Mouse (Mus musculus): ENCODE data around the gene Retreg2. TPM values are rescaled to one million over a fixed set of nuclear protein-coding genes. Genes with fewer than 3 reads are reported as not detected.

The Retreg2 gene
- polyA plus RNA-seq, 1 experiment from 2014 or later = 30.4 TPM

- Histone ChIP-seq H3K4me3 (ENCODE audit: low read depth, low read length) (no peak overlapping the region), H3K36me3 (ENCODE audit: control insufficient read depth, insufficient read depth, low read length) (no peaks in the 10 kb centered on the region), H3K4me1 (replicated peaks; ENCODE audit: control insufficient read depth, insufficient read depth) (no peaks in the 10 kb centered on the region), H3K27ac (replicated peaks) (no peak overlapping the region), H3K27me3 (ENCODE audit: control insufficient read depth, insufficient read depth, low read length) (no peaks in the 10 kb centered on the region), H3K9ac (ENCODE audit: low read length) (no peak overlapping the region), H3K4me2 (replicated peaks; ENCODE audit: low read depth) (no peak overlapping the region), H3K9me3 (ENCODE audit: control insufficient read depth, low read length) (no peaks in the 10 kb centered on the region)
- WGBS = 69% methylated on average over 5 of the region's 5 CpGs
- TF ChIP-seq EP300 (optimal IDR thresholded peaks at IDR 0.05) = no peak
- TF ChIP-seq CTCF (IDR thresholded peaks at IDR 0.05; ENCODE audit: low read depth) = no peak
- DNase-seq (ENCODE audit: low spot score) (no peak), ATAC-seq (ENCODE audit: low FRiP score, low TSS enrichment) (no peak)
Observed at GRCm38 (mm10) chr1:75159540-75160255, 17.1 kb downstream of the Retreg2 start.

GRCm38 (mm10) chr1:75160256-75160617 lies 17.7 kb downstream of the Retreg2 start:
- Histone ChIP-seq H3K36me3 (ENCODE audit: control insufficient read depth, insufficient read depth, low read length) (no peaks in the 10 kb centered on the region), H3K4me3 (ENCODE audit: low read depth, low read length) (no peak overlapping the region), H3K4me1 (replicated peaks; ENCODE audit: control insufficient read depth, insufficient read depth) (no peaks in the 10 kb centered on the region), H3K9ac (ENCODE audit: low read length) (no peak overlapping the region), H3K27me3 (ENCODE audit: control insufficient read depth, insufficient read depth, low read length) (no peaks in the 10 kb centered on the region), H3K4me2 (replicated peaks; ENCODE audit: low read depth) (no peak overlapping the region), H3K27ac (replicated peaks) (no peak overlapping the region), H3K9me3 (ENCODE audit: control insufficient read depth, low read length) (no peaks in the 10 kb centered on the region)
- TF ChIP-seq EP300 (optimal IDR thresholded peaks at IDR 0.05) (no peak), CTCF (IDR thresholded peaks at IDR 0.05; ENCODE audit: low read depth) (no peak)
- ATAC-seq (ENCODE audit: low FRiP score, low TSS enrichment) (no peak), DNase-seq (ENCODE audit: low spot score) (no peak)
- 81% methylated on average over 4 of the region's 4 CpGs for WGBS

- H3K36me3 ChIP-seq (ENCODE audit: control insufficient read depth, insufficient read depth, low read length) = peaks cover 13% of the 10 kb centered on the region; the same call in 1 of the 2 replicates
- ATAC-seq (ENCODE audit: low FRiP score, low TSS enrichment) (peak; percentile 12), DNase-seq (ENCODE audit: low spot score) (no peak)
- TF ChIP-seq CTCF (IDR thresholded peaks at IDR 0.05; ENCODE audit: low read depth) (no peak), EP300 (optimal IDR thresholded peaks at IDR 0.05) (no peak)
- H3K9ac ChIP-seq (ENCODE audit: low read length) = peak overlapping the region; percentile 79; the same call in 1 of the 2 replicates
- H3K4me2 ChIP-seq (replicated peaks; ENCODE audit: low read depth) = peak overlapping the region; percentile 65
- 9% methylated on average over 7 of the region's 7 CpGs for WGBS
- no peaks in the 10 kb centered on the region for H3K9me3 ChIP-seq (ENCODE audit: control insufficient read depth, low read length)
- peak overlapping the region; percentile 83 for H3K4me3 ChIP-seq (ENCODE audit: low read depth, low read length)
- H3K27ac ChIP-seq (replicated peaks) = peak overlapping the region; percentile 90
- H3K27me3 ChIP-seq (ENCODE audit: control insufficient read depth, insufficient read depth, low read length) = no peaks in the 10 kb centered on the region
- H3K4me1 ChIP-seq (replicated peaks; ENCODE audit: control insufficient read depth, insufficient read depth) = 0 out of 2 replicates have a peak, but pooled peaks cover 3% of the 10 kb centered on the region
Observed at GRCm38 (mm10) chr1:75168093-75168471, 25.5 kb downstream of the Retreg2 start.

- no peaks in the 10 kb centered on the region for H3K9me3 ChIP-seq (ENCODE audit: control insufficient read depth, low read length)
- peak; percentile 99 for DNase-seq (ENCODE audit: low spot score)
- H3K27me3 ChIP-seq (ENCODE audit: control insufficient read depth, insufficient read depth, low read length) = no peaks in the 10 kb centered on the region
- peak within 1 kb of the TSS; percentile 83 for H3K4me3 ChIP-seq (ENCODE audit: low read depth, low read length)
- WGBS = 2% methylated on average over 58 of the region's 59 CpGs
- H3K4me1 ChIP-seq (replicated peaks; ENCODE audit: control insufficient read depth, insufficient read depth) = 0 out of 2 replicates have a peak, but pooled peaks cover 3% of the 10 kb centered on the region
- H3K27ac ChIP-seq (replicated peaks) = peak within 1 kb of the TSS; percentile 90
- H3K9ac ChIP-seq (ENCODE audit: low read length) = peak within 1 kb of the TSS; percentile 79
- H3K4me2 ChIP-seq (replicated peaks; ENCODE audit: low read depth) = peak within 1 kb of the TSS; percentile 65
- TF ChIP-seq CTCF (IDR thresholded peaks at IDR 0.05; ENCODE audit: low read depth) = no peak
- no peak for TF ChIP-seq EP300 (optimal IDR thresholded peaks at IDR 0.05)
- peaks cover 19% of the 10 kb centered on the region; the same call in 1 of the 2 replicates for H3K36me3 ChIP-seq (ENCODE audit: control insufficient read depth, insufficient read depth, low read length)
- peak; percentile 98 for ATAC-seq (ENCODE audit: low FRiP score, low TSS enrichment)
Observed at GRCm38 (mm10) chr1:75168472-75169464, 26.2 kb downstream of the Retreg2 start, which contains the start of gene Zfand2b. Gene Zfand2b (plus strand): TSS chr1:75168646.

GRCm38 (mm10) chr1:75179334-75180104 lies 36.9 kb downstream of the Retreg2 start:
- peak overlapping the region; percentile 92 for H3K4me2 ChIP-seq (replicated peaks; ENCODE audit: low read depth)
- peak overlapping the region; percentile 62 for H3K4me3 ChIP-seq (ENCODE audit: low read depth, low read length)
- no peaks in the 10 kb centered on the region for H3K27me3 ChIP-seq (ENCODE audit: control insufficient read depth, insufficient read depth, low read length)
- WGBS = 7% methylated on average over 23 of the region's 23 CpGs
- no peaks in the 10 kb centered on the region for H3K9me3 ChIP-seq (ENCODE audit: control insufficient read depth, low read length)
- peak; percentile 61 for DNase-seq (ENCODE audit: low spot score)
- ATAC-seq (ENCODE audit: low FRiP score, low TSS enrichment) = peak; percentile 48
- peak overlapping the region; percentile 69 for H3K9ac ChIP-seq (ENCODE audit: low read length)
- H3K36me3 ChIP-seq (ENCODE audit: control insufficient read depth, insufficient read depth, low read length) = peaks cover 11% of the 10 kb centered on the region; the same call in 1 of the 2 replicates
- peaks cover 7% of the 10 kb centered on the region; the same call in 1 of the 2 replicates for H3K4me1 ChIP-seq (replicated peaks; ENCODE audit: control insufficient read depth, insufficient read depth)
- TF ChIP-seq EP300 (optimal IDR thresholded peaks at IDR 0.05) = no peak
- no peak for TF ChIP-seq CTCF (IDR thresholded peaks at IDR 0.05; ENCODE audit: low read depth)
- H3K27ac ChIP-seq (replicated peaks) = peak overlapping the region; percentile 81

All from stomach, postnatal 0 days (tissue).